Mouse (Mus musculus): ENCODE data around the gene Scp2. TPM values are rescaled to one million over a fixed set of nuclear protein-coding genes. Genes with fewer than 3 reads are reported as not detected.
A peak's percentile ranks its signal among the peaks of the same experiment; 100 is the strongest.

Scp2 gene
- polyA plus RNA-seq (2014; fragmentation: Nextera tagmentation; extraction: Ambion mirVana) = 239 and 248 TPM in 2 replicates

GRCm38 (mm10) chr4:108144880-108145279 lies at the start of gene Scp2:
Gene Scp2, minus strand, starts transcription at chr4:108144998.
- DNase-seq (no peak), ATAC-seq (ENCODE audit: insufficient read depth) (no peak)
- Histone ChIP-seq H3K36me3 (ENCODE audit: insufficient read depth) (no peaks in the 10 kb centered on the region), H3K9ac (no peak within 1 kb of the TSS), H3K27ac (ENCODE audit: low read depth) (no peak within 1 kb of the TSS), H3K4me1 (ENCODE audit: insufficient read depth) (no peaks in the 10 kb centered on the region), H3K4me2 (no peak within 1 kb of the TSS), H3K4me3 (ENCODE audit: low read depth, low read length) (no peak within 1 kb of the TSS), H3K9me3 (ENCODE audit: low read depth, low read length) (no peaks in the 10 kb centered on the region), H3K27me3 (ENCODE audit: insufficient read depth, low read length) (no peaks in the 10 kb centered on the region)
- TF ChIP-seq CTCF (IDR thresholded peaks at IDR 0.05; ENCODE audit: low read depth) = no peak
- 86% methylated on average over 1 of the region's 1 CpGs for WGBS

- 69% methylated on average over 2 of the region's 2 CpGs for WGBS
- H3K4me2 ChIP-seq = no peak overlapping the region
- no peaks in the 10 kb centered on the region for H3K36me3 ChIP-seq (ENCODE audit: insufficient read depth)
- H3K27me3 ChIP-seq (ENCODE audit: insufficient read depth, low read length) = no peaks in the 10 kb centered on the region
- H3K9me3 ChIP-seq (ENCODE audit: low read depth, low read length) = no peaks in the 10 kb centered on the region
- no peak overlapping the region for H3K9ac ChIP-seq
- TF ChIP-seq CTCF (IDR thresholded peaks at IDR 0.05; ENCODE audit: low read depth) = no peak
- H3K4me1 ChIP-seq (ENCODE audit: insufficient read depth) = no peaks in the 10 kb centered on the region
- no peak for ATAC-seq (ENCODE audit: insufficient read depth)
- no peak for DNase-seq
- no peak overlapping the region for H3K4me3 ChIP-seq (ENCODE audit: low read depth, low read length)
- H3K27ac ChIP-seq (ENCODE audit: low read depth) = no peak overlapping the region
These were observed 48.1 kb upstream of the Scp2 start for GRCm38 (mm10) chr4:108192821-108193323.

GRCm38 (mm10) chr4:108182278-108182677 lies 37.5 kb upstream of the Scp2 start:
- no peak for ATAC-seq (ENCODE audit: insufficient read depth)
- 59% methylated on average over 1 of the region's 1 CpGs for WGBS
- DNase-seq = no peak
- H3K27ac ChIP-seq (ENCODE audit: low read depth) = no peak overlapping the region
- no peaks in the 10 kb centered on the region for H3K9me3 ChIP-seq (ENCODE audit: low read depth, low read length)
- H3K9ac ChIP-seq = no peak overlapping the region
- H3K27me3 ChIP-seq (ENCODE audit: insufficient read depth, low read length) = no peaks in the 10 kb centered on the region
- no peak overlapping the region for H3K4me2 ChIP-seq
- TF ChIP-seq CTCF (IDR thresholded peaks at IDR 0.05; ENCODE audit: low read depth) = no peak
- no peaks in the 10 kb centered on the region for H3K36me3 ChIP-seq (ENCODE audit: insufficient read depth)
- no peak overlapping the region for H3K4me3 ChIP-seq (ENCODE audit: low read depth, low read length)
- no peaks in the 10 kb centered on the region for H3K4me1 ChIP-seq (ENCODE audit: insufficient read depth)

- H3K4me1 ChIP-seq (ENCODE audit: insufficient read depth) = no peaks in the 10 kb centered on the region
- DNase-seq = no peak
- WGBS = 69% methylated on average over 6 of the region's 6 CpGs
- H3K27ac ChIP-seq (ENCODE audit: low read depth) = no peak overlapping the region
- H3K27me3 ChIP-seq (ENCODE audit: insufficient read depth, low read length) = no peaks in the 10 kb centered on the region
- no peak for ATAC-seq (ENCODE audit: insufficient read depth)
- H3K4me2 ChIP-seq = no peak overlapping the region
- no peaks in the 10 kb centered on the region for H3K9me3 ChIP-seq (ENCODE audit: low read depth, low read length)
- H3K36me3 ChIP-seq (ENCODE audit: insufficient read depth) = peaks cover 4% of the 10 kb centered on the region; the same call in 1 of the 2 replicates
- no peak overlapping the region for H3K4me3 ChIP-seq (ENCODE audit: low read depth, low read length)
- H3K9ac ChIP-seq = no peak overlapping the region
- TF ChIP-seq CTCF (IDR thresholded peaks at IDR 0.05; ENCODE audit: low read depth) = no peak
These were observed 23.3 kb upstream of the Scp2 start for GRCm38 (mm10) chr4:108168056-108168455.

GRCm38 (mm10) chr4:108166874-108167273 lies 22.1 kb upstream of the Scp2 start:
- Histone ChIP-seq H3K27me3 (ENCODE audit: insufficient read depth, low read length) (no peaks in the 10 kb centered on the region), H3K4me2 (no peak overlapping the region), H3K4me1 (ENCODE audit: insufficient read depth) (no peaks in the 10 kb centered on the region), H3K4me3 (ENCODE audit: low read depth, low read length) (no peak overlapping the region), H3K9ac (no peak overlapping the region), H3K9me3 (ENCODE audit: low read depth, low read length) (no peaks in the 10 kb centered on the region), H3K27ac (ENCODE audit: low read depth) (no peak overlapping the region), H3K36me3 (ENCODE audit: insufficient read depth) (peaks cover 4% of the 10 kb centered on the region; the same call in 1 of the 2 replicates)
- no peak for DNase-seq
- no peak for ATAC-seq (ENCODE audit: insufficient read depth)
- WGBS = 72% methylated on average over 4 of the region's 4 CpGs
- TF ChIP-seq CTCF (IDR thresholded peaks at IDR 0.05; ENCODE audit: low read depth) = no peak

- Histone ChIP-seq H3K4me3 (ENCODE audit: low read depth, low read length) (peak within 1 kb of the TSS; percentile 64), H3K27me3 (ENCODE audit: insufficient read depth, low read length) (no peaks in the 10 kb centered on the region), H3K4me1 (ENCODE audit: insufficient read depth) (no peaks in the 10 kb centered on the region), H3K36me3 (ENCODE audit: insufficient read depth) (no peaks in the 10 kb centered on the region), H3K4me2 (peak within 1 kb of the TSS; percentile 96), H3K9ac (peak within 1 kb of the TSS; percentile 85), H3K9me3 (ENCODE audit: low read depth, low read length) (no peaks in the 10 kb centered on the region), H3K27ac (ENCODE audit: low read depth) (peak within 1 kb of the TSS; percentile 33; the same call in 1 of the 2 replicates)
- TF ChIP-seq CTCF (IDR thresholded peaks at IDR 0.05; ENCODE audit: low read depth) = peak; percentile 55
- WGBS = under 1% methylated on average over 43 of the region's 43 CpGs
- peak; percentile 77 for ATAC-seq (ENCODE audit: insufficient read depth)
- peak; percentile 78 for DNase-seq
These were observed 20.5 kb upstream of the Scp2 start, which contains the start of gene Echdc2 for GRCm38 (mm10) chr4:108165152-108165895. Gene Echdc2, plus strand, starts transcription at chr4:108165437.

- Histone ChIP-seq H3K4me1 (ENCODE audit: insufficient read depth) (no peaks in the 10 kb centered on the region), H3K27ac (ENCODE audit: low read depth) (no peak overlapping the region), H3K27me3 (ENCODE audit: insufficient read depth, low read length) (no peaks in the 10 kb centered on the region), H3K4me3 (ENCODE audit: low read depth, low read length) (no peak overlapping the region), H3K4me2 (no peak overlapping the region), H3K9me3 (ENCODE audit: low read depth, low read length) (no peaks in the 10 kb centered on the region), H3K36me3 (ENCODE audit: insufficient read depth) (no peaks in the 10 kb centered on the region), H3K9ac (no peak overlapping the region)
- no peak for DNase-seq
- no peak for ATAC-seq (ENCODE audit: insufficient read depth)
- TF ChIP-seq CTCF (IDR thresholded peaks at IDR 0.05; ENCODE audit: low read depth) = no peak
- WGBS = 69% methylated on average over 3 of the region's 3 CpGs
These were observed 18.5 kb upstream of the Scp2 start for GRCm38 (mm10) chr4:108163291-108163690.
